Mouse (Mus musculus): Measurements from ENCODE around the gene Mamdc2.

- TF ChIP-seq CTCF (IDR thresholded peaks at IDR 0.05; ENCODE audit: low read depth) (no peak), EP300 (optimal IDR thresholded peaks at IDR 0.05) (no peak)
These were observed 12.5 kb downstream of the Mamdc2 start for GRCm38 (mm10) chr19:23435731-23436130.
